Mouse (Mus musculus): ENCODE results near the gene Meis2. TPM values are rescaled to one million over a fixed set of nuclear protein-coding genes. Genes with fewer than 3 reads are reported as not detected.

Gene Meis2
- total RNA-seq (2023), result not detected

GRCm38 (mm10) chr2:116065570-116066005 lies at the start of gene Meis2:
Gene Meis2, minus strand, starts transcription at chr2:116065839.

Data from CD4-positive naive resting alpha-beta T cell, adult 76 days (primary cell).